Mouse (Mus musculus): Measurements from ENCODE around the gene Arhgef7. TPM values are rescaled to one million over a fixed set of nuclear protein-coding genes. Genes with fewer than 3 reads are reported as not detected.
A peak's percentile ranks its signal among the peaks of the same experiment; 100 is the strongest.

Arhgef7 gene
- polyA plus RNA-seq, 1 experiment from 2014 or later = 51.6 TPM

DNA sequence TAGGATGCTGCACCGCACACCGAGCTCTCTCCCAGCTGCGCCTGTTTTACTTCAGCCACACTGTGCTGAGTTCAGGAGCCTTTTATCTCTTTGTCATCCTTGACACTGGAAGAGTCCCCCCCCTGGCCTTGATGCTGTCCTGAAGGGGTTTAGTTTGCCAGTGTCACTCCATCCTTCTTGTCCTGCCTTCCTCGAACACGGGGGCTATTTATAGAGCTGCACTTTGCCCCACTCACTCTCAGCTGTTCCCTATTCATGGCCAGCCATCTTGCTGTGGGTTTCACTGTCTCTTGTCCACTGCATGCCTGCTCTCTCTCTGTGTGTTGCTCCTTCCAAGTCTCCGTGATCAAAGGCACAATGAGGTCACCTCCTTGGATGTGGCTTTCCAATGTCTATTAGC is 22.0 kb downstream of the Arhgef7 start:
- 61% methylated on average over 6 of the region's 6 CpGs for WGBS
- Histone ChIP-seq H3K4me2 (replicated peaks) (no peak overlapping the region), H3K9ac (no peak overlapping the region), H3K27ac (replicated peaks) (no peak overlapping the region), H3K36me3 (no peaks in the 10 kb centered on the region), H3K4me1 (peaks cover 8% of the 10 kb centered on the region; the same call in 1 of the 2 replicates), H3K9me3 (replicated peaks) (no peaks in the 10 kb centered on the region), H3K27me3 (no peaks in the 10 kb centered on the region), H3K4me3 (replicated peaks) (no peak overlapping the region)
- ATAC-seq (ENCODE audit: insufficient number of reproducible peaks, low FRiP score, low TSS enrichment, low read depth) = no peak

DNA sequence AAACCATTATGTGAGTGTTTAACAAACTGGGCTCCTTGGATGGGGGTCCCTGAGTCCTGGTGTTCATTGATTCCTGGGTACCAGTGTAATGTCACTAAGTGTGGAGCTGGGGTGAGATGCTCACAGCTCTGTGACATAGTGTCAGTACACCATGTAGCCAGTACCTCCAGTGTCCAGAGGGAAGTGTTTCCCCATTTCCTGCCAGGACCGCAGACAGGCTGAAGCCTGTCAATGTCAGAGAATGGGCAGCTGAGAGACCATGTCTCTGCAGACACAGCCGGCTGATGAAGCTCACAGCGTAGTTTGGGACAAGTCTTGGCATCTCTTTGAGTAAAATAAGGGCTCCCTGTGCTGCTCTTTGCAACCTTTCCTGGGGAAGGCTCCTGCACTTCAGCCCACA is 24.8 kb downstream of the Arhgef7 start:
- no peak for ATAC-seq (ENCODE audit: insufficient number of reproducible peaks, low FRiP score, low TSS enrichment, low read depth)
- Histone ChIP-seq H3K4me1 (peaks cover 3% of the 10 kb centered on the region), H3K27me3 (no peaks in the 10 kb centered on the region), H3K4me3 (replicated peaks) (no peak overlapping the region), H3K36me3 (no peaks in the 10 kb centered on the region), H3K9ac (no peak overlapping the region), H3K9me3 (replicated peaks) (no peaks in the 10 kb centered on the region), H3K27ac (replicated peaks) (no peak overlapping the region), H3K4me2 (replicated peaks) (no peak overlapping the region)
- WGBS = 78% methylated on average over 3 of the region's 3 CpGs

DNA sequence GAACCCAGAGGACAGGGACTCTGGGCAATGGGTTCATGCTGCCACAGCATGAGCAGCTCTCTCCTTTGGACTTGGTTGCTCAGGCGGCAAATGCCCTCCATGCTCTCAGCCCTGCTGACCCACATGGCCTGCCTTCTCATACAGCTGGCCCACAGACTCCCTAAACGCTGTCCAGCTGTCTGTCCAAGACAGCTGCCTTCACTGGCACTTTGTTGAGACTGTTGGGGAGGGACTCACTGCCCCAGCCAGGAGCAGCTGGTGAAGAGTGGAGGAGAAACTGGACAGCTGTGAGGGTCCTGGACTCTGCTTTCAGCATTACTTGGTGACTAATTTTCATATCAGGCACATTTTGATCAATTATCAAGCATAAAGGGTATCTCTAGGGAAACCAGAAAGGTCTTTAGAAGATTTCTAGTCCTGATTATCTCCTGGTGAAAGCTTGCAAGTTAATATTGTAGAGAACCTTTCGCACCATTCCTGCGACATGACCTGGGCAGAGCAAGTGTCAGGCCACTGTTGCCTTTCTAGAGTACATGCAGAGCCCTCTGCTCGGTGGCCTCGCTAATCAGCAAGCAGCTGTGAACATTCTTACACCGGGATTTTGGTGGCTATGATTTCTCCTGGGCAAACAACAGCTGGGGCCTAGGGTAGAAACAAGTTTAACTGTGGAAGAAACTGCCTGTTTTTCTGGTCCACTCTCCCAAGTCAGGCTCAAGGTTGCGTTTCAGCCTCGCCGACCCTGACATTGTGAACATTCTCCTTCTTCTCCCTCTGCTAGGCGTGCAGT is 25.8 kb downstream of the Arhgef7 start:
- Histone ChIP-seq H3K27me3 (no peaks in the 10 kb centered on the region), H3K9me3 (replicated peaks) (no peaks in the 10 kb centered on the region), H3K27ac (replicated peaks) (no peak overlapping the region), H3K4me3 (replicated peaks) (no peak overlapping the region), H3K36me3 (no peaks in the 10 kb centered on the region), H3K4me1 (peaks cover 7% of the 10 kb centered on the region; the same call in 1 of the 2 replicates), H3K4me2 (replicated peaks) (no peak overlapping the region), H3K9ac (no peak overlapping the region)
- no peak for ATAC-seq (ENCODE audit: insufficient number of reproducible peaks, low FRiP score, low TSS enrichment, low read depth)
- 74% methylated on average over 11 of the region's 11 CpGs for WGBS

DNA sequence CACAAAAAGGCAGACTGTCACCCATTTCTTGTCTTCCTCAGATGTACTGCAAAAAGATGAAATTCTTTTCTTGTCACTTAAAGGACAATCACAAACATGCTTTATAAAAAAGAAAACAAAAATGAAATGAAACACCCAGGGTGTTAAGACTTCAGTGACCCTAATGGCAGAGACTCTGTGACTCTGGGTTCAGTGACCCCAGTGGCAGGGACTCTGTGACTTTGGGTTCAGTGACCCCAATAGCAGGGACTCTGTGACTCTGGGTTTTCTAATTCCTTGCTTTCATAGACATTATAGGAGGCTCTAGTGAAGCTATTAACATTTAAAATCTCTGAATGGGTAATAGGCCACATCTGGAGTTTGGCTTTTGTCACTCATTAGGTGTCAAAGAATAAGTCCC is 27.2 kb downstream of the Arhgef7 start:
- Histone ChIP-seq H3K9me3 (replicated peaks) (no peaks in the 10 kb centered on the region), H3K36me3 (no peaks in the 10 kb centered on the region), H3K4me3 (replicated peaks) (no peak overlapping the region), H3K9ac (no peak overlapping the region), H3K4me1 (peaks cover 17% of the 10 kb centered on the region), H3K4me2 (replicated peaks) (no peak overlapping the region), H3K27ac (replicated peaks) (no peak overlapping the region), H3K27me3 (no peaks in the 10 kb centered on the region)
- ATAC-seq (ENCODE audit: insufficient number of reproducible peaks, low FRiP score, low TSS enrichment, low read depth) = no peak

DNA sequence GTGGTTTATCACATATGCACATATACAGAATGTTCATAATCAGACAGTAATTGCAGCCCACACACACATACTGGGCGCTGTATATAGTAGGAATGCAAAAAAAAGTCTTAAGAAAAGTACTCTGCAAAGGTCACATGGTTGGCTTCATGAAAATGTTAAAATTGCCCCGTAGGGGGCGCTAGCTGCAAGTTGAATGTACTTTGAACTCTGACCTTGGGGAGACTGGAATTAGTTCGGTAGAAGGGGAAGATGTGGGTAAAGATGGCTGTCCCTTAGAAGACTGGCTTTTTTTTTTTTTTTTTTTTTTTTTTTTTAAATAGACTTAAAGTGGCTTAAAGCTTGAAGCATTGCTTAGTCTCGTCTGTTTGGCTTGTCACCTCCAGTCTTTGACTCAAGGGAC is 28.4 kb downstream of the Arhgef7 start:
- no peak overlapping the region for H3K27ac ChIP-seq (replicated peaks)
- no peak overlapping the region for H3K4me3 ChIP-seq (replicated peaks)
- no peak for ATAC-seq (ENCODE audit: insufficient number of reproducible peaks, low FRiP score, low TSS enrichment, low read depth)
- H3K9ac ChIP-seq = no peak overlapping the region
- H3K36me3 ChIP-seq = no peaks in the 10 kb centered on the region
- H3K27me3 ChIP-seq = no peaks in the 10 kb centered on the region
- H3K4me1 ChIP-seq = peaks cover 18% of the 10 kb centered on the region
- no peak overlapping the region for H3K4me2 ChIP-seq (replicated peaks)
- 14% methylated on average over 5 of the region's 5 CpGs for WGBS
- no peaks in the 10 kb centered on the region for H3K9me3 ChIP-seq (replicated peaks)

DNA sequence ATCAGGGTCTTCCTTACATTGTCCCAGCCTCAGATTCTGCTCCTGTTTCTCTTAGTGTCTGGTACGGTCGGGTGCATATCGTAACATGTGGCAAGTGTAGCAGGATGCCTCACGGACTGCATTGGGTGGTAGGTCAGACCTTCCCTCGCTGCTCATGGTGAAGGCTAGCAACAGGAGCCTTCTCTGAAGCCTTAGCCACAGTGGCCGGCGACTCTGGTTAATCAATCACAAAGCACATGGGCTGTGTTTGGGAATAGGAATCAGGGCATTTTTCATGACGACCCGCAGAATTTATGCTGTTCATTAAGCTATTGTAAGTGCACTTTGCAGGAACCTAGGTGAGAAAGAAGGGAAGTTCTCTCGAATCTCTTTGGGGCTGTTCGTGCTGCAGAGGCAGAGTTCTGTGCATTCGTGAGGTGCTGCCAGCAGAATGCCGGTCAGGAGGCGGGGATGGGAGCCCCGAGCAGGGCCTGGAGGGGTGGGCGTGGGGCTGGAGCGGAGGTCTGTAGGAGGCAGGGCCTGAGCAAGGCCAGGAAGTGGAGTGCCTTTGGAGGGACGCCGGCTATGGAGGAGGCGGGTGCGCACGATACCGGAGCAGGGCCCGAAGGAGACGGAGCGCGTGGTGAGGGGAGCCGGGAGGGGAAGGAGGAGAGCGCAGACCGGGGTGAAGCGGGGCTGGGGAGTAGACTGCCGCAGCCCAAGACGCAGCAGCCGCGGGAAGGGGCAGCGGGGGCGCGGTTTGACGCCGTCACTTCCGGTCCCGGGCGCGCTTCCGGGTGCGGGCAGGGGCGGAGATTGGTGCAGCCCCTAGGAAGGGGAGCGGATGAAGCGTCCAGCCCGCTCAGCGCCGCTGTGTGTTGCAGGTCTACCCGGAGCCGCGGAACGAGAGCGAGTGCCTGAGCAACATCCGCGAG is 30.3 kb downstream of the Arhgef7 start:
- H3K9ac ChIP-seq = peak overlapping the region; percentile 92
- ATAC-seq (ENCODE audit: insufficient number of reproducible peaks, low FRiP score, low TSS enrichment, low read depth) = peak; percentile 94

DNA sequence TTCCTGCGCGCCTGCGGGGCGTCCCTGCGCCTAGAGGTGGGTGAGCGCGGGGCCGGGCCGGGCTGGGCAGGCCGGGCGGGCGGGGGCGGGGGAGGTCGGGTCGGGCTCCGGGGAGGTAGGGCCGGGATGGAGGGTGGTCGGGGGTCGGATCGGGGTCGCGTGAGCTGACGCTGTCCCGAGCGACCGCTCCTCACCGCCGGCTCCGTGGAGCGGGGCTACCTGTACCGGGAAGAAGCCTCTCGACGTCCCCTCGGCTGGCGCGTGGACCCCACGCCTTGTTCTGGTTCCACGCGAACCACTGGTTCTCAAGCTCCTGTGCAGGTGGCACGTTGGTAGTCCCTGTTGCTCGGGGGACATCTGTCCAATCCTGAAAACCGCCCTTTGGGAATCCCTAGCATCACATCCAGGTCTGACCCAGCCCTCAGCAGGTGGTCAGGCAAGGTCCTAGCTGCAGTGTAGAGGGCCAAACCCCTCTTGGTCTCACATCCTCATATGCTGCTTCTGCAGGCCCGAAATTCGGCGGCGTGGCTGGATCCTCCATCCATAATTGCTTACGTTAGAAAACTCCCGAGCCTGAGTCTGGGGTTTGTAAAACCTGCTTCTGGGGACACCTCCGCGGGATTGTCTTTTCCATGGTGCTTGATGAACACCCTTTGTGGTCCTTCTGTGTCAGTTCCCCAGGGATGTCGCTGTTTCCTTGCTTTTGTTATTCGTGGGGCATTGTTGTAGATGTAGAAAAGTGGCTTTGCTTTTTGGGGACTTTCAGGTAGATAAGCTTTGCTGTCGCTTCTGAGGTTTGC is 31.2 kb downstream of the Arhgef7 start:
- Histone ChIP-seq H3K27ac (replicated peaks) (peak overlapping the region; percentile 90), H3K4me2 (replicated peaks) (peak overlapping the region; percentile 80), H3K9ac (peak overlapping the region; percentile 92), H3K4me3 (replicated peaks) (peak overlapping the region; percentile 87), H3K27me3 (no peaks in the 10 kb centered on the region), H3K4me1 (peaks cover 18% of the 10 kb centered on the region), H3K9me3 (replicated peaks) (no peaks in the 10 kb centered on the region), H3K36me3 (no peaks in the 10 kb centered on the region)
- under 1% methylated on average over 53 of the region's 53 CpGs for WGBS
- no peak; the same call in 1 of the 2 replicates for ATAC-seq (ENCODE audit: insufficient number of reproducible peaks, low FRiP score, low TSS enrichment, low read depth)

More for the DNA sequence above, 30.3 kb downstream of the Arhgef7 start:
- Histone ChIP-seq H3K4me3 (replicated peaks) (peak overlapping the region; percentile 87), H3K4me1 (peaks cover 18% of the 10 kb centered on the region), H3K36me3 (no peaks in the 10 kb centered on the region), H3K9me3 (replicated peaks) (no peaks in the 10 kb centered on the region), H3K4me2 (replicated peaks) (peak overlapping the region; percentile 80), H3K27me3 (no peaks in the 10 kb centered on the region), H3K27ac (replicated peaks) (peak overlapping the region; percentile 90)
- 3% methylated on average over 57 of the region's 59 CpGs for WGBS

DNA sequence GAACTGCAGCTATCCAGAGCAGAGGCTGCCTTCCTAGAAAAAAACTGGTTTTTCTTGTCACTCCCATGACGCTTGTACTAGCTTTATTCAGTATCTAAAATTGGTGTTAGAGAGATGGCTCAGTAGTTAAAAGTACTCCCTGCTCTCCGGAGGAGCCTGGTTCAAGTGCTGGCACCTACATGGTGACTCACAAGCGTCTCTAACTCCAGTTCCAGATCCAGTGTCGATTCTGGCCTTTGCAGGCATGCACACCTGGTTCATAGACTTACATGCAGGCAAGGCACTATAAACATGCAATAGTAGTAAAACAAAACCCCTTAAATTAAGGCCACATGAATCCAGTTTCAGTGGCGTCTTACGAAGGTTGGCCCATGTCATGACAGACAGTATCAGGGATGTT is 34.0 kb downstream of the Arhgef7 start:
- Histone ChIP-seq H3K9ac (no peak overlapping the region), H3K27me3 (no peaks in the 10 kb centered on the region), H3K36me3 (0 out of 2 replicates have a peak, but pooled peaks cover 1% of the 10 kb centered on the region), H3K4me2 (replicated peaks) (no peak overlapping the region), H3K27ac (replicated peaks) (no peak overlapping the region), H3K9me3 (replicated peaks) (no peaks in the 10 kb centered on the region), H3K4me3 (replicated peaks) (no peak overlapping the region), H3K4me1 (peaks cover 18% of the 10 kb centered on the region)
- WGBS = 73% methylated on average over 6 of the region's 6 CpGs
- ATAC-seq (ENCODE audit: insufficient number of reproducible peaks, low FRiP score, low TSS enrichment, low read depth) = no peak

DNA sequence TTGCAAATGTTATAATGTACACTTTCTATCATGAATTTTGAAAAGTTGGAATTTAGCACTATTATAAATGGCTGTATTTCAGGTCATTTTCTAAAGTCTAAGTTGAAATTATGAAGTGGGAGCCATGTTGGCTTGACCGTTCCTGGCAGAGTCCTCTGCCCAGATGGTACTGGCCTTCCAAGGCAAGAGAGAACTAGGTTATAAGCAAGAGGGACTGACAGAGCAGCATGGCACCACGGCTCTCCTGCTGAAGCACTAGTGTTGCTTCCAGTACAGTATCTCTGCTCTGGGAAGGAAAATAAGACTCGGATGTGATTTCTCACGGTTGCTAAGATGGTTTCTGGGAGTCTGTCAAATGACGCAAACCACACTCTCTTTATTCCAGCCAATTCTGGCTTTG is 34.5 kb downstream of the Arhgef7 start:
- peaks cover 18% of the 10 kb centered on the region for H3K4me1 ChIP-seq
- no peaks in the 10 kb centered on the region for H3K27me3 ChIP-seq
- H3K4me3 ChIP-seq (replicated peaks) = no peak overlapping the region
- no peak for ATAC-seq (ENCODE audit: insufficient number of reproducible peaks, low FRiP score, low TSS enrichment, low read depth)
- 0 out of 2 replicates have a peak, but pooled peaks cover 6% of the 10 kb centered on the region for H3K36me3 ChIP-seq
- no peak overlapping the region for H3K4me2 ChIP-seq (replicated peaks)
- no peaks in the 10 kb centered on the region for H3K9me3 ChIP-seq (replicated peaks)
- 78% methylated on average over 5 of the region's 5 CpGs for WGBS
- H3K27ac ChIP-seq (replicated peaks) = no peak overlapping the region
- no peak overlapping the region for H3K9ac ChIP-seq

DNA sequence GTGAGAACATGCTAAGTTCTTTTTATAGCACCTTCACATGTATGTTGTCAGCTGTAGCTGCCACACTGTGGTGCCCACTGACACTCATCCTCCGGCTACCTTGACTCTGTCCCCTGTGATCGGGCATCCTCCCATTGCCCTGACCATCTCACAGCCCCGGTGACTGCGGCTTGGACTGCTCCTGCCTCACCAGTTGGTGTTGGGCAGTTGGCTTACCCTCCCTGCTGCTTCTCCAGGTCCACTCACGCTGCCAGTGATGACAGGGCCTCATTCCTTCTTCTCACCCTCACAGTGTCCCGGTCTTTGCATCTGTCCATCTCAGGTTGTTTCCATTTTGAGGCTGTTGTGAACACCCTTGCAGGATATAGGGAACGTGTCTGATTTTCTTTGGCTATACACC is 35.3 kb downstream of the Arhgef7 start:
- H3K4me3 ChIP-seq (replicated peaks) = no peak overlapping the region
- peaks cover 12% of the 10 kb centered on the region for H3K4me1 ChIP-seq
- H3K9me3 ChIP-seq (replicated peaks) = no peaks in the 10 kb centered on the region
- no peaks in the 10 kb centered on the region for H3K27me3 ChIP-seq
- H3K36me3 ChIP-seq = 0 out of 2 replicates have a peak, but pooled peaks cover 10% of the 10 kb centered on the region
- no peak overlapping the region for H3K27ac ChIP-seq (replicated peaks)
- no peak for ATAC-seq (ENCODE audit: insufficient number of reproducible peaks, low FRiP score, low TSS enrichment, low read depth)
- H3K4me2 ChIP-seq (replicated peaks) = no peak overlapping the region
- H3K9ac ChIP-seq = no peak overlapping the region
- WGBS = 93% methylated on average over 7 of the region's 7 CpGs

Measured in embryonic facial prominence, embryonic 15.5 days (tissue).